Mouse (Mus musculus): ENCODE measurements around the gene Lrit3. TPM values are rescaled to one million over a fixed set of nuclear protein-coding genes. Genes with fewer than 3 reads are reported as not detected.
A peak's percentile ranks its signal among the peaks of the same experiment; 100 is the strongest.

Lrit3 gene
- total RNA-seq (2012; rRNA removed): not detected in 2 replicates

GRCm38 (mm10) chr3:129803765-129804164 is at the start of gene Lrit3:
TSS of gene Lrit3 (minus strand) at chr3:129804030.
- DNase-seq (ENCODE audit: low read depth, low spot score): no peak
- in situ Hi-C loops (cut with MboI; ENCODE audit: low sequenced_read_pairs in 2 of 2, unreplicated experiment in 2 of 2): no loop called here
- Histone ChIP-seq H3K9me3 (ENCODE audit: control insufficient read depth, insufficient read depth, low read depth, low read length) (no peaks in the 10 kb centered on the region), H3K27ac (ENCODE audit: insufficient read depth, low read depth, low read length, poor library complexity, severe bottlenecking) (no peak within 1 kb of the TSS), H3K4me1 (ENCODE audit: control insufficient read depth in 2 of 2, insufficient read depth in 2 of 2, low read length in 2 of 2, poor library complexity in 1 of 2) (no peaks in the 10 kb centered on the region), H3K36me3 (ENCODE audit: control insufficient read depth, insufficient read depth, low read length, poor library complexity, severe bottlenecking) (no peaks in the 10 kb centered on the region), H3K9ac (ENCODE audit: insufficient read depth, low read depth, low read length, poor library complexity, severe bottlenecking) (no peak within 1 kb of the TSS), H3K4me3 (ENCODE audit: insufficient read depth in 1 of 2, low read depth in 1 of 2, low read length in 2 of 2, poor library complexity in 1 of 2, severe bottlenecking in 1 of 2) (no peak within 1 kb of the TSS)
- TF ChIP-seq MAFK (IDR thresholded peaks at IDR 0.05; ENCODE audit: insufficient read depth, low read depth, low read length) (no peak), ZNF384 (IDR thresholded peaks at IDR 0.05; ENCODE audit: low read depth, low read length) (no peak), HCFC1 (IDR thresholded peaks at IDR 0.05; ENCODE audit: borderline replicate concordance, insufficient read depth, low read length) (no peak), ZC3H11A (IDR thresholded peaks at IDR 0.05; ENCODE audit: borderline replicate concordance, low read depth, low read length) (no peak), CHD2 (IDR thresholded peaks at IDR 0.05; ENCODE audit: low read depth, low read length) (no peak)

- no peak for TF ChIP-seq HCFC1 (IDR thresholded peaks at IDR 0.05; ENCODE audit: borderline replicate concordance, insufficient read depth, low read length)
- TF ChIP-seq CHD2 (IDR thresholded peaks at IDR 0.05; ENCODE audit: low read depth, low read length): no peak
- TF ChIP-seq MAFK (IDR thresholded peaks at IDR 0.05; ENCODE audit: insufficient read depth, low read depth, low read length): no peak
- no peak for TF ChIP-seq ZNF384 (IDR thresholded peaks at IDR 0.05; ENCODE audit: low read depth, low read length)
- TF ChIP-seq ZC3H11A (IDR thresholded peaks at IDR 0.05; ENCODE audit: borderline replicate concordance, low read depth, low read length): no peak
- in situ Hi-C loops (cut with MboI; ENCODE audit: low sequenced_read_pairs in 2 of 2, unreplicated experiment in 2 of 2): no loop called here
- 0 out of 4 replicates have a peak, but pooled peaks cover 0 to 2% of the 10 kb centered on the region in 2 experiments for H3K4me1 ChIP-seq (ENCODE audit: control insufficient read depth in 2 of 2, insufficient read depth in 2 of 2, low read length in 2 of 2, poor library complexity in 1 of 2)
Observed at GRCm38 (mm10) chr3:129846846-129847245, 43.0 kb upstream of the Lrit3 start.

GRCm38 (mm10) chr3:129845868-129846267 is 42.0 kb upstream of the Lrit3 start:
- Histone ChIP-seq H3K27ac (ENCODE audit: insufficient read depth, low read depth, low read length, poor library complexity, severe bottlenecking) (no peak overlapping the region), H3K36me3 (ENCODE audit: control insufficient read depth, insufficient read depth, low read length, poor library complexity, severe bottlenecking) (no peaks in the 10 kb centered on the region), H3K9me3 (ENCODE audit: control insufficient read depth, insufficient read depth, low read depth, low read length) (no peaks in the 10 kb centered on the region), H3K4me3 (ENCODE audit: insufficient read depth in 1 of 2, low read depth in 1 of 2, low read length in 2 of 2, poor library complexity in 1 of 2, severe bottlenecking in 1 of 2) (no peak overlapping the region), H3K9ac (ENCODE audit: insufficient read depth, low read depth, low read length, poor library complexity, severe bottlenecking) (no peak overlapping the region), H3K4me1 (ENCODE audit: control insufficient read depth in 2 of 2, insufficient read depth in 2 of 2, low read length in 2 of 2, poor library complexity in 1 of 2) (0 out of 4 replicates have a peak, but pooled peaks cover 0 to 2% of the 10 kb centered on the region in 2 experiments)
- no peak for DNase-seq (ENCODE audit: low read depth, low spot score)
- in situ Hi-C loops (cut with MboI; ENCODE audit: low sequenced_read_pairs in 2 of 2, unreplicated experiment in 2 of 2): no loop called here
- no peak for TF ChIP-seq ZC3H11A (IDR thresholded peaks at IDR 0.05; ENCODE audit: borderline replicate concordance, low read depth, low read length)
- TF ChIP-seq CHD2 (IDR thresholded peaks at IDR 0.05; ENCODE audit: low read depth, low read length): no peak
- no peak for TF ChIP-seq HCFC1 (IDR thresholded peaks at IDR 0.05; ENCODE audit: borderline replicate concordance, insufficient read depth, low read length)
- TF ChIP-seq ZNF384 (IDR thresholded peaks at IDR 0.05; ENCODE audit: low read depth, low read length): no peak
- no peak for TF ChIP-seq MAFK (IDR thresholded peaks at IDR 0.05; ENCODE audit: insufficient read depth, low read depth, low read length)

More at GRCm38 (mm10) chr3:129846846-129847245, 43.0 kb upstream of the Lrit3 start:
- H3K27ac ChIP-seq (ENCODE audit: insufficient read depth, low read depth, low read length, poor library complexity, severe bottlenecking): no peak overlapping the region
- no peaks in the 10 kb centered on the region for H3K36me3 ChIP-seq (ENCODE audit: control insufficient read depth, insufficient read depth, low read length, poor library complexity, severe bottlenecking)
- no peaks in the 10 kb centered on the region for H3K9me3 ChIP-seq (ENCODE audit: control insufficient read depth, insufficient read depth, low read depth, low read length)
- no peak overlapping the region for H3K4me3 ChIP-seq (ENCODE audit: insufficient read depth in 1 of 2, low read depth in 1 of 2, low read length in 2 of 2, poor library complexity in 1 of 2, severe bottlenecking in 1 of 2)
- no peak for DNase-seq (ENCODE audit: low read depth, low spot score)
- H3K9ac ChIP-seq (ENCODE audit: insufficient read depth, low read depth, low read length, poor library complexity, severe bottlenecking): no peak overlapping the region

GRCm38 (mm10) chr3:129838017-129838416 is 34.2 kb upstream of the Lrit3 start:
- peak; percentile 40 for DNase-seq (ENCODE audit: low read depth, low spot score)
- H3K36me3 ChIP-seq (ENCODE audit: control insufficient read depth, insufficient read depth, low read length, poor library complexity, severe bottlenecking): no peaks in the 10 kb centered on the region
- in situ Hi-C loops (cut with MboI; ENCODE audit: low sequenced_read_pairs in 2 of 2, unreplicated experiment in 2 of 2): no loop called here
- no peak overlapping the region for H3K9ac ChIP-seq (ENCODE audit: insufficient read depth, low read depth, low read length, poor library complexity, severe bottlenecking)
- H3K9me3 ChIP-seq (ENCODE audit: control insufficient read depth, insufficient read depth, low read depth, low read length): no peaks in the 10 kb centered on the region
- H3K4me1 ChIP-seq (ENCODE audit: control insufficient read depth in 2 of 2, insufficient read depth in 2 of 2, low read length in 2 of 2, poor library complexity in 1 of 2): 0 out of 4 replicates have a peak, but pooled peaks cover 0 to 2% of the 10 kb centered on the region in 2 experiments
- no peak overlapping the region for H3K4me3 ChIP-seq (ENCODE audit: insufficient read depth in 1 of 2, low read depth in 1 of 2, low read length in 2 of 2, poor library complexity in 1 of 2, severe bottlenecking in 1 of 2)
- no peak overlapping the region for H3K27ac ChIP-seq (ENCODE audit: insufficient read depth, low read depth, low read length, poor library complexity, severe bottlenecking)
- TF ChIP-seq MAFK (IDR thresholded peaks at IDR 0.05; ENCODE audit: insufficient read depth, low read depth, low read length) (no peak), ZNF384 (IDR thresholded peaks at IDR 0.05; ENCODE audit: low read depth, low read length) (no peak), ZC3H11A (IDR thresholded peaks at IDR 0.05; ENCODE audit: borderline replicate concordance, low read depth, low read length) (no peak), CHD2 (IDR thresholded peaks at IDR 0.05; ENCODE audit: low read depth, low read length) (no peak), HCFC1 (IDR thresholded peaks at IDR 0.05; ENCODE audit: borderline replicate concordance, insufficient read depth, low read length) (no peak)
